In the genomic region with DNA sequence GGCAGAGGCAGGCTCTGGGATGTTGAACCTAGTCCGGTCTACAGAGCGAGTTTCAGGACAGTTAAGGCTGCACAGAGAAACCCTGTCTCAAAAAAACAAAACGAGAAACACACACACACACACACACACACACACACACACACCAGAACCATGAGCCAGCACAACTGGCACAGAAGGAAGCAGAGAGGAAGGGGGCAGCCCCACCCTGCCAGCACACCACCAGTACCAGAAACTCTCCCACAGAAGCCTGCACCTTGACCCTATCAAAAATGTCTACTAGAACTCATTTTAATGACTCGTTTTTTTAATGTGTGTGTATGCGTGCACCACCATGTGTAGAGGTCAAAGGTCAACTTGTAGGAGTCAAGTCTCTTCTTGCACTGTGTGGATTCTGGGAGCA, we compare ENCODE assay signal across 17 mouse cellular contexts. TPM values are rescaled to one million over a fixed set of nuclear protein-coding genes. Genes with fewer than 3 reads are reported as not detected.
DNase-seq lines count a peak whose midpoint lies in the region; ATAC-seq lines count a peak whose summit lies in the region.
"Had no signal": no experiment of that assay in that cellular context is flagged by ENCODE, and none has a peak within 500 bp of the region (broad histone marks: within the 10 kb centered on the region; RNA-seq: fewer than 3 reads in every experiment).

No protein-coding gene starts in this region.

- peak; percentile 16 for DNase-seq in embryo, embryonic 10.5 days (ENCODE audit: low spot score)
- DNase-seq in embryo, embryonic 9.5 days (ENCODE audit: extremely low spot score) = no peak
- peak; percentile 25 for DNase-seq in 416B (ENCODE audit: low read depth)
- DNase-seq in right cerebral cortex, postnatal 14 days = no peak
- no peak for DNase-seq in retina, postnatal 1 day
- DNase-seq: adrenal gland, adult 8-10 months; adrenal gland, postnatal 36 days; cerebellum, postnatal 10 days; gastrocnemius, postnatal 10 days; heart, adult 2 months; heart, postnatal 14 days had no signal

- peak; percentile 39 to 48; a peak in 2 of 4 replicates for ATAC-seq in hematopoietic stem cell, adult 5-6 weeks (replicated peaks in 1 of 2; ENCODE audit: insufficient read depth in 1 of 2, low FRiP score in 2 of 2, low TSS enrichment in 1 of 2, low read depth in 1 of 2, poor library complexity in 2 of 2, severe bottlenecking in 2 of 2)
- peak; percentile 52; the same call in 1 of the 2 replicates for ATAC-seq in megakaryocyte, adult 5-6 weeks (ENCODE audit: poor library complexity, severe bottlenecking)
- ATAC-seq in granulocyte monocyte progenitor cell, adult 5-6 weeks (replicated peaks; ENCODE audit: poor library complexity, severe bottlenecking) = no peak
- ATAC-seq: forebrain, embryonic 14.5 days had no signal

RNA-seq across cellular contexts. Expression of gene Golm1, which starts 25.8 kb away (rescaled TPM):
- 29.8 and 41.9 TPM in 2 replicates for total RNA-seq in hematopoietic stem cell, adult 5-6 weeks (2017)
- 17.0 and 24.1 TPM in 2 replicates for total RNA-seq in megakaryocyte, adult 5-6 weeks (2015)
- total RNA-seq in megakaryocyte, adult 5-6 weeks (2017) = 30.2 and 42.0 TPM in 2 replicates
- 7.2 and 11.5 TPM in 2 replicates for total RNA-seq in granulocyte monocyte progenitor cell, adult 5-6 weeks (2014; fragmentation: Nextera tagmentation)
- total RNA-seq in granulocyte monocyte progenitor cell, adult 5-6 weeks (2017) = 12.4 and 16.0 TPM in 2 replicates

RNA-seq across cellular contexts. Expression of gene 4921517D22Rik, which starts 44.1 kb away (rescaled TPM):
- not detected in 2 replicates for total RNA-seq in hematopoietic stem cell, adult 5-6 weeks (2017)
- not detected in 2 replicates for total RNA-seq in megakaryocyte, adult 5-6 weeks (2015)
- not detected in 2 replicates for total RNA-seq in megakaryocyte, adult 5-6 weeks (2017)
- not detected in 2 replicates for total RNA-seq in granulocyte monocyte progenitor cell, adult 5-6 weeks (2014; fragmentation: Nextera tagmentation)
- total RNA-seq in granulocyte monocyte progenitor cell, adult 5-6 weeks (2017) = not detected in 2 replicates
- total RNA-seq: adrenal gland, adult 8-10 months; adrenal gland, postnatal 36 days; ES-E14; gastrocnemius, postnatal 10 days; gastrocnemius, postnatal 4 days; heart, adult 2 months; heart, postnatal 14 days had no signal

Comparison
In these comparisons a context has a peak if more than half of its experiments do, and no peak if none do; other contexts are left out.
1. DNase-seq: peak in embryo, embryonic 10.5 days (single experiment) and 416B (single experiment); none in embryo, embryonic 9.5 days (single experiment), right cerebral cortex, postnatal 14 days (single experiment) and retina, postnatal 1 day (single experiment).